Mouse (Mus musculus): ENCODE results near the gene Fgfr2. TPM values are rescaled to one million over a fixed set of nuclear protein-coding genes. Genes with fewer than 3 reads are reported as not detected.

The Fgfr2 gene
- polyA plus RNA-seq, 1 experiment from 2014 or later: 81.1 TPM

DNA sequence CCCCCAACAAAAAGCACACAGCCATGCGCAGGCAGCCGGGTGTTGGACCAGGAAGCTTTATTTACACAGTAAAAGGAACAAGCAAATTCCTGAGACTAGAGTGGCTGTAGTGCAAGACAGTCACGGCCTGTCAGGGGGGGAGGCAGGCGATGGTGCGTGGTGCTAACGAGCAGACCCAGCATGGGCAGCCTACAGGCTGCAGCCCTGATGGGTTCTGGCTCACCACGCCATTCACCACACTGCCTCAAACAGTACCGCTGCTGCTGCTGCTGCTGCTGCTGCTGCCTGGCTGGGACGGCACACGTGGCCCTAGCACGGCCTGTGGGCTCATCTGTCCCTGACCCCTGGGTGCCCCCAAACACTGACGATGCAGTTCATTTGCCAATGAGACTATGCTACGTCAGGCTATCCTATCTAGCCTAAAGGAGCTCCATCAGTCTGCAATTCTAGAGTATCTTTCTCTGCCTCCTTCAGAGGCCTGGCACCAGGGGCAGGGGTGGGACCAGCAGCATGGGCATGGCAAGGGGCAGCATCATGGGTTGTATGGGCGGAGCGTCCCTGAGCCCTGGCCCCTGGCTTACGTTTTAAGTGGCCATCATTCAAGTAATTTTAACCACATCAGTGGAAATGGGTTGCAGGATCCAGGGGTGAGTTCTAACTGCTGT lies 411.0 kb downstream of the Fgfr2 start:
- H3K36me3 ChIP-seq: peaks cover 15% of the 10 kb centered on the region
- H3K27me3 ChIP-seq: no peaks in the 10 kb centered on the region
- no peak overlapping the region for H3K4me3 ChIP-seq
- peak; percentile 62 for ATAC-seq (ENCODE audit: low FRiP score)
- H3K9ac ChIP-seq: no peak overlapping the region
- no peaks in the 10 kb centered on the region for H3K9me3 ChIP-seq (replicated peaks)
- H3K27ac ChIP-seq: peak overlapping the region; percentile 52
- 42% methylated on average over 16 of the region's 16 CpGs for WGBS
- no peak overlapping the region for H3K4me2 ChIP-seq (replicated peaks)
- peaks cover 36% of the 10 kb centered on the region for H3K4me1 ChIP-seq

DNA sequence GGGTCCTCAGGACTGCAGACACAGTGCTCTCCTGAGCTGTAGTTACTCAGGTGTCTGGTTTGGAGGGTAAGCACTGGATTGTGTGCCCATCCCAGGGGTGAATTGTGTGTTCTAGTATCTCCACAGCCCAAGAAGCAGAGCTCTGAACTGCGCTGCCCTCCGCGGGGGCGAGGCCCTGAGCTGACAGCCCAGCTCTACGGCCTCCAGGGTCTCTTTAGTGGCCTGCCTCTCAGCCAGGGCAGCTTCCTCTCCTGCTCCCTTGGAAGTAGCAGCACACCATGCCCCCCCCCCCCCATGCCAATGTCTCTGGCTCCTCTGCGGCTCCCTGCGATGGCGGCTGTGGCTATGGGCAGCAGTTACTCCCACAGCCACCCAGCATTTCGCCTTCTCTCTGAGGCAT lies 411.6 kb downstream of the Fgfr2 start:
- H3K9ac ChIP-seq: no peak overlapping the region
- ATAC-seq (ENCODE audit: low FRiP score): 0 out of 2 replicates have a peak, but pooled peaks have one; percentile 11
- peak overlapping the region; percentile 52 for H3K27ac ChIP-seq

GRCm38 (mm10) chr7:132705130-132705529 lies 418.0 kb downstream of the Fgfr2 start:
- Histone ChIP-seq H3K9ac (no peak overlapping the region), H3K4me2 (replicated peaks) (no peak overlapping the region), H3K27me3 (no peaks in the 10 kb centered on the region), H3K9me3 (replicated peaks) (no peaks in the 10 kb centered on the region), H3K36me3 (no peaks in the 10 kb centered on the region), H3K27ac (no peak overlapping the region), H3K4me3 (no peak overlapping the region), H3K4me1 (0 out of 2 replicates have a peak, but pooled peaks cover under 1% of the 10 kb centered on the region)
- 90% methylated on average over 7 of the region's 7 CpGs for WGBS
- ATAC-seq (ENCODE audit: low FRiP score): no peak

More for the DNA sequence above, 411.6 kb downstream of the Fgfr2 start:
- Histone ChIP-seq H3K9me3 (replicated peaks) (no peaks in the 10 kb centered on the region), H3K4me2 (replicated peaks) (no peak overlapping the region), H3K4me3 (no peak overlapping the region), H3K36me3 (peaks cover 15% of the 10 kb centered on the region), H3K4me1 (peaks cover 36% of the 10 kb centered on the region), H3K27me3 (no peaks in the 10 kb centered on the region)
- 84% methylated on average over 9 of the region's 9 CpGs for WGBS

- Histone ChIP-seq H3K27ac (no peak overlapping the region), H3K9ac (no peak overlapping the region), H3K36me3 (no peaks in the 10 kb centered on the region), H3K4me2 (replicated peaks) (no peak overlapping the region), H3K9me3 (replicated peaks) (no peaks in the 10 kb centered on the region), H3K27me3 (no peaks in the 10 kb centered on the region), H3K4me1 (0 out of 2 replicates have a peak, but pooled peaks cover 6% of the 10 kb centered on the region), H3K4me3 (no peak overlapping the region)
- no peak for ATAC-seq (ENCODE audit: low FRiP score)
- WGBS: 94% methylated on average over 8 of the region's 8 CpGs
Observed at GRCm38 (mm10) chr7:132704310-132704875, 418.8 kb downstream of the Fgfr2 start.

DNA sequence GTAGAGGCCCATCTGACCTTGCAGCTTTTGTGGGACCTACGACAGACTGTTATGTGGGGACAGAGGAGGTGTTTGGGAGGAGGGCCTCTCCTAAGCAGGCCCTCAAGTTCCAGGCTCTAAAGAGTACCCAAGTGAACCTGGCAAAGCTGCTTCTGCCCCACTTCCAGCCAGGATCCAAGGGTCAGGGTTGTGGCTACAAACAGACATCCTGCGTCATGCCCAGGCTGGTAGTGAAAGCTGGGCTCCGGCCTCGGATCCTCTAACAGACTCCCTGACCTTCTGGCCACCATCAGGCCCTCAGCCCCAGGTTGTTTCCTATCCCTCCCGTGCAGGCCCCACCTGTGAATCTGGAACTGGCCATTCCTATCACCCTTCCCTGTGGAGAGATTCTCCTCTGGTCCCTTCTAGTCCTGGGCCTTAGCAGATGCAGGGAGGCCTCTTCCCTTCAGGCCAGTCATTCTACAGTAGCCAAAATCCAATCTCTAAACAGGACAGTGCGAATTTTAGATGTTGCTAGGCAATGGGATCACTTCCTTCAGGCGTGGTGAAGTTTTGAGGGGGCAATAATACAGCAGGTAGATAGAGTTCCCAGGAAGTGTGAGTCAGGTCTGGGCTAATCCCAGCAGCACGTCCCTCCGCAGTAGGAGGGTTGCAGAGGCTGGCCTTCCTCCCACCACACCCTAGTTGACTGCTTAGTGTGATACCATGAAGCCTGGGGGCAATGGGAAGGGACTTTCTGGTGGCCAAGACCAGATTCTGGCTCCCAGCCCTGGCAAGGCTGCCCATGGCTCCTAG lies 419.4 kb downstream of the Fgfr2 start:
- no peak for ATAC-seq (ENCODE audit: low FRiP score)
- Histone ChIP-seq H3K36me3 (no peaks in the 10 kb centered on the region), H3K4me3 (no peak overlapping the region), H3K9me3 (replicated peaks) (no peaks in the 10 kb centered on the region), H3K27me3 (no peaks in the 10 kb centered on the region), H3K4me1 (0 out of 2 replicates have a peak, but pooled peaks cover 8% of the 10 kb centered on the region), H3K4me2 (replicated peaks) (no peak overlapping the region), H3K27ac (no peak overlapping the region), H3K9ac (no peak overlapping the region)
- WGBS: 92% methylated on average over 9 of the region's 9 CpGs

DNA sequence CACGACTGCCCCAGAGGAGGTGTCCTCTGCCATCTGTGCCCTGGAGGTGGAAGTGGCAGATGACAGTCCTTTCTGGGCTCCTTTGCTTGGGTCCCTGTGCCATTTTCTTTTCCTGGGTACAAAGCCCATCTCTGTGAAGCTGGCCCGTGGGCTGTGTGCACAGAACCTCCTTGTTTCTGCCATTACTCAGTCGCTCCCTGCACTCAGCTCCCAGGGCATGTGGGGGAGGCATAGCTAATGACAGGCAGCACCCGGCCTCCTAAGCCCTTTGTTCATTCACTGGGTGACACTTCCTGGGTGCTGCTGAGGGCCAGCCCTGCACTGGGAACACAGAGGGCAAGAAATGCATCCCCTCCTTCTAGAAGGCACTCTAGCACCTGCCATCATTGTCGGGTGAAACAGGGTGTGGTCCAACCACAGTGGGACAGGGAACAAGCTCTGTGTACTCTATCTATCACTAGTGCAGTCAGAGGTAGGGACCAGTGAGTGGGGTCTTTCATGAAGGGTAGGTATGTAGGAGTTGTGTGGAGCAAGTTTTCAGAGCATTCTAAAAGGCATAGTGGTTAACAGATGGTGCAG lies 420.6 kb downstream of the Fgfr2 start:
- no peak for ATAC-seq (ENCODE audit: low FRiP score)
- 81% methylated on average over 5 of the region's 5 CpGs for WGBS
- H3K9me3 ChIP-seq (replicated peaks): no peaks in the 10 kb centered on the region
- 0 out of 2 replicates have a peak, but pooled peaks cover 8% of the 10 kb centered on the region for H3K4me1 ChIP-seq
- no peak overlapping the region for H3K27ac ChIP-seq
- no peak overlapping the region for H3K9ac ChIP-seq
- no peaks in the 10 kb centered on the region for H3K27me3 ChIP-seq
- no peak overlapping the region for H3K4me2 ChIP-seq (replicated peaks)
- no peak overlapping the region for H3K4me3 ChIP-seq
- H3K36me3 ChIP-seq: no peaks in the 10 kb centered on the region

DNA sequence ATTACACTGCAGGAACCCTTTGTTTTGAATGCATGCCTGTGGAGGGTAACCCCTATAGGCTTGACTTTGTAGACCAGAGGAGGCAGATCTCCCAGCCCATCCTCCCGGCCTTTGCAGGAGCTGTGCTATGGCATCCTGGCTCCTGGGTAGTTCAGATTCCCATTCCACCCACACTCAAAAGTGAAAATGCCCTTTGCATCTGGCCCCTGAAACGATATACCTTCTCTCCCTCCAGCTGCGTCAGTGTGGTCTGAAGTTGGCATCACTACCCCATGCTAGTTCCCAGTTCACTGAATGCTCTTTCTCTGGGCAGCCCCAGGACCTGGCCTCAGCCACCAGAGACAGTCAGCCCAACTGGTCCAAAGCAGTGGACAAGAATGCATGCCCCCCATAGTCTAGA lies 421.1 kb downstream of the Fgfr2 start:
- Histone ChIP-seq H3K9ac (no peak overlapping the region), H3K27me3 (no peaks in the 10 kb centered on the region), H3K4me2 (replicated peaks) (no peak overlapping the region), H3K27ac (no peak overlapping the region), H3K36me3 (no peaks in the 10 kb centered on the region), H3K9me3 (replicated peaks) (no peaks in the 10 kb centered on the region), H3K4me1 (0 out of 2 replicates have a peak, but pooled peaks cover 10% of the 10 kb centered on the region), H3K4me3 (no peak overlapping the region)
- no peak for ATAC-seq (ENCODE audit: low FRiP score)
- WGBS: 84% methylated on average over 3 of the region's 3 CpGs

DNA sequence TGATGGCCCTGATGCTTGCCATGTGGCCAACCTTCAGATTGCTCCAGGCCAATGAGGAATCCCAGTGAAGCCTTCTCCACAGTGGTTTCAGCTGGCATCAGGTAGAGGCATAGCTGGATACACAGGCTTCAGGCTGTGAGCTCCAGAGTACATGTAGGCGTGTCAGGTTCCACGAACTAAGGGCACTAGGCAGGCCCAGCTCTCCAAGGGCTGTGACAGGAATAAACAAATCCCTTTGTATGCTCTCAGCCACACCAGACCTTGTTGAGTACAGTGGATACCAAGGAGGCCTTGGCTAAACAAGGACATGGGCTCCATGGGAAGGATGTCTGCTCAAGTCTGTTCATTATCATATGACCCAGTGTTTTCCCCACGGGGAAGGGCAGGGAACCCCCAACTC lies 421.7 kb downstream of the Fgfr2 start:
- Histone ChIP-seq H3K9ac (no peak overlapping the region), H3K4me1 (0 out of 2 replicates have a peak, but pooled peaks cover 14% of the 10 kb centered on the region), H3K27ac (no peak overlapping the region), H3K9me3 (replicated peaks) (no peaks in the 10 kb centered on the region), H3K27me3 (no peaks in the 10 kb centered on the region), H3K4me2 (replicated peaks) (no peak overlapping the region), H3K36me3 (no peaks in the 10 kb centered on the region), H3K4me3 (no peak overlapping the region)
- no peak for ATAC-seq (ENCODE audit: low FRiP score)
- WGBS: 91% methylated on average over 3 of the region's 3 CpGs

GRCm38 (mm10) chr7:132700107-132700506 lies 423.0 kb downstream of the Fgfr2 start:
- Histone ChIP-seq H3K36me3 (no peaks in the 10 kb centered on the region), H3K27me3 (no peaks in the 10 kb centered on the region), H3K4me3 (no peak overlapping the region), H3K9me3 (replicated peaks) (0 out of 2 replicates have a peak, but pooled peaks cover under 1% of the 10 kb centered on the region), H3K9ac (no peak overlapping the region), H3K4me1 (0 out of 2 replicates have a peak, but pooled peaks cover 14% of the 10 kb centered on the region), H3K27ac (no peak overlapping the region), H3K4me2 (replicated peaks) (no peak overlapping the region)
- ATAC-seq (ENCODE audit: low FRiP score): 0 out of 2 replicates have a peak, but pooled peaks have one; percentile 26
- WGBS: 75% methylated on average over 4 of the region's 4 CpGs

DNA sequence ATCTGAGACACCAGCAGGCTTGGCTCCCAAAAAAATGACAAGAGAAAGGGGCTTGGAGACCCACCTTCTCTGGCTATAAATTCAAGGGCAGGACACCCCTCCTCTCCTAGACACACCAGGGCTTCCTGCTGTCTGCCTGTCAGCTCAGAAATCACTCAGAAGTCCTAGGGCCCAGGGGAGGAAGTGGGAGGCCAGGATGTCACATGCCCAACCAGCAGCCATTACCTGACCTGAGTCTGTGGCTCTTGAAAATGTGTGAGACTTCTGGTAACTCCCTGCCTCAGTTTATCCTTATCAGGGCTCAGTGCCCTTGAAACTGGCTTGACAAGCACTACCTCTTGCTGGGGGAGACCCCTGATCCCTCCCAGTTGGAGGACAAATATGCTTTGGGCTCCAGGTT lies 423.5 kb downstream of the Fgfr2 start:
- ATAC-seq (ENCODE audit: low FRiP score): no peak
- Histone ChIP-seq H3K4me2 (replicated peaks) (no peak overlapping the region), H3K4me3 (no peak overlapping the region), H3K27me3 (no peaks in the 10 kb centered on the region), H3K36me3 (no peaks in the 10 kb centered on the region), H3K4me1 (0 out of 2 replicates have a peak, but pooled peaks cover 14% of the 10 kb centered on the region), H3K27ac (no peak overlapping the region), H3K9me3 (replicated peaks) (peaks cover 5% of the 10 kb centered on the region; the same call in 1 of the 2 replicates), H3K9ac (no peak overlapping the region)

DNA sequence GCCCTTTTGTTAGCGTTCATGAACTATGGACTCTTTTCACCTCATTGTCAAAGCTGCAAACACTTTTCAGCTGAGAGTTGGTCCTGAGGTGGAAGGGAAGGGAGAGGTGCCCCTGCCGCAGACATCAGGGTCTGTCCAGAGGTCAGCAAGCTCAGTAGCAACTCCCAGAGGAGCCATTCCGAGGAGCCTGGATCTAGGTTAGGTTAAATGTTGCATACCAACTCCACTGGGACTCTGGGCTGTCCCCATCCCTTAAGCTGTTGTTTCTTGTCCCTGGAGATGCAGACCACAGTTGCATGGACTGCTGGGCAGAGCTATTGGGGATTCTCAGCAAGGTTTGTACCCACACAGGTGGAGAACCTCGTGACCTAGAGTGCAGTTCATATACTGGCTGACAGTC lies 424.0 kb downstream of the Fgfr2 start:
- WGBS: 56% methylated on average over 4 of the region's 4 CpGs

GRCm38 (mm10) chr7:132698737-132699136 lies 424.4 kb downstream of the Fgfr2 start:
- ATAC-seq (ENCODE audit: low FRiP score): no peak
- Histone ChIP-seq H3K27ac (no peak overlapping the region), H3K4me2 (replicated peaks) (no peak overlapping the region), H3K27me3 (no peaks in the 10 kb centered on the region), H3K9me3 (replicated peaks) (peaks cover 5% of the 10 kb centered on the region; the same call in 1 of the 2 replicates), H3K4me1 (0 out of 2 replicates have a peak, but pooled peaks cover 14% of the 10 kb centered on the region), H3K4me3 (no peak overlapping the region), H3K9ac (no peak overlapping the region), H3K36me3 (no peaks in the 10 kb centered on the region)
- WGBS: 88% methylated on average over 4 of the region's 4 CpGs

More for the DNA sequence above, 424.0 kb downstream of the Fgfr2 start:
- no peaks in the 10 kb centered on the region for H3K36me3 ChIP-seq
- H3K4me2 ChIP-seq (replicated peaks): no peak overlapping the region
- H3K27me3 ChIP-seq: no peaks in the 10 kb centered on the region
- no peak overlapping the region for H3K4me3 ChIP-seq
- no peak for ATAC-seq (ENCODE audit: low FRiP score)
- H3K9me3 ChIP-seq (replicated peaks): peaks cover 5% of the 10 kb centered on the region; the same call in 1 of the 2 replicates
- no peak overlapping the region for H3K9ac ChIP-seq
- H3K4me1 ChIP-seq: 0 out of 2 replicates have a peak, but pooled peaks cover 14% of the 10 kb centered on the region
- no peak overlapping the region for H3K27ac ChIP-seq

Data from hindbrain, embryonic 12.5 days (tissue).